Mouse (Mus musculus) CH12.LX (cell line): ENCODE data around the gene Chst11. TPM values are rescaled to one million over a fixed set of nuclear protein-coding genes. Genes with fewer than 3 reads are reported as not detected.

ENCODE experiments used
- DNase-seq: peaks from one replicate; pipeline ENCODE4 v3.0.0-alpha.2; 2013; ENCODE audit errors: extremely low read depth
- H3K27ac ChIP-seq: 2 replicates; pipeline ENCODE4 v1.5.1; 2012; ENCODE audit warnings: low read depth, mild to moderate bottlenecking, control low read depth, moderate library complexity; ENCODE audit not compliant: insufficient read depth
- H3K27me3 ChIP-seq: replicated peaks from 2 replicates; pipeline ENCODE3; 2012; ENCODE audit warnings: inconsistent platforms
- H3K36me3 ChIP-seq, 2 experiments: replicated peaks in 1 of 2; 2 replicates each; pipeline versions ENCODE3 to v1.6.1; 2012; ENCODE audit warnings: inconsistent platforms in 1 of 2, low read length in 1 of 2, mild to moderate bottlenecking in 1 of 2, mixed read lengths in 1 of 2, moderate library complexity in 1 of 2; ENCODE audit not compliant: control insufficient read depth in 1 of 2, insufficient read depth in 1 of 2
- H3K4me1 ChIP-seq, 2 experiments: 2 replicates each; pipeline ENCODE4 v1.6.1; 2012; ENCODE audit warnings: inconsistent platforms in 1 of 2, moderate library complexity in 1 of 2; ENCODE audit not compliant: insufficient read depth in 2 of 2, control insufficient read depth in 1 of 2
- H3K4me2 ChIP-seq: 2 replicates; pipeline ENCODE4 v1.6.1; 2012; ENCODE audit warnings: low read depth, mild to moderate bottlenecking, control low read depth; ENCODE audit not compliant: poor library complexity, insufficient read depth, severe bottlenecking
- H3K4me3 ChIP-seq, 3 experiments: fragments of 150-350 bp in 1 of 3; sonication (generic) in 1 of 3; replicated peaks in 1 of 3; 2 replicates each; pipeline versions ENCODE3 to v1.5.1; 2011 to 2012; ENCODE audit warnings: low read depth in 2 of 3, low read length in 2 of 3, mild to moderate bottlenecking in 2 of 3, moderate library complexity in 2 of 3, control low read depth in 1 of 3, improper control_type of control experiment in 1 of 3, inconsistent platforms in 1 of 3, mixed read lengths in 1 of 3; ENCODE audit not compliant: poor library complexity in 1 of 3
- H3K79me2 ChIP-seq: replicated peaks from 2 replicates; pipeline ENCODE4 v1.6.1; 2012; ENCODE audit warnings: mild to moderate bottlenecking, moderate library complexity; ENCODE audit not compliant: control insufficient read depth, poor library complexity, insufficient read depth, severe bottlenecking; ENCODE audit errors: extremely low read depth
- H3K9ac ChIP-seq: 2 replicates; pipeline ENCODE4 v1.6.1; 2012; ENCODE audit warnings: low read depth, mild to moderate bottlenecking, control low read depth, moderate library complexity; ENCODE audit not compliant: insufficient read depth
- H3K9me3 ChIP-seq: replicated peaks from 2 replicates; pipeline ENCODE3; 2012; ENCODE audit warnings: low read length, inconsistent platforms, mixed read lengths
- BHLHE40 ChIP-seq: IDR thresholded peaks from 2 replicates; pipeline ENCODE4 v1.6.1; 2011; ENCODE audit warnings: mild to moderate bottlenecking, low read depth, low read length, improper control_type of control experiment
- CHD1 ChIP-seq: IDR thresholded peaks from 2 replicates; pipeline ENCODE4 v1.6.1; 2012; ENCODE audit warnings: low read depth, low read length, improper control_type of control experiment, inconsistent platforms
- CHD2 ChIP-seq: IDR thresholded peaks from 2 replicates; pipeline ENCODE4 v1.6.1; 2011; ENCODE audit warnings: low read length, improper control_type of control experiment
- CTCF ChIP-seq, 2 experiments: IDR thresholded peaks in 1 of 2; conservative IDR thresholded peaks in 1 of 2; 2 replicates each; pipeline ENCODE4 v1.5.1; 2011 to 2012; ENCODE audit warnings: low read depth in 2 of 2, low read length in 2 of 2, improper control_type of control experiment in 1 of 2, inconsistent platforms in 1 of 2, mild to moderate bottlenecking in 1 of 2, moderate library complexity in 1 of 2
- ELF1 ChIP-seq: IDR thresholded peaks from 2 replicates; pipeline ENCODE4 v1.6.1; 2014; ENCODE audit warnings: low read depth, mild to moderate bottlenecking, inconsistent platforms, low read length, improper control_type of control experiment
- EP300 ChIP-seq: IDR thresholded peaks from 2 replicates; pipeline ENCODE4 v1.6.1; 2011; ENCODE audit warnings: low read length, improper control_type of control experiment
- ETS1 ChIP-seq: conservative IDR thresholded peaks from 2 replicates; pipeline ENCODE4 v1.6.1; 2012; ENCODE audit warnings: low read depth, mild to moderate bottlenecking, inconsistent platforms, low read length, improper control_type of control experiment, moderate library complexity
- IRF4 ChIP-seq: IDR thresholded peaks from 2 replicates; pipeline ENCODE4 v1.6.1; 2014; ENCODE audit warnings: low read depth, mild to moderate bottlenecking, inconsistent platforms, low read length, improper control_type of control experiment
- JUND ChIP-seq: conservative IDR thresholded peaks from 2 replicates; pipeline ENCODE4 v1.6.1; 2011; ENCODE audit warnings: low read depth, low read length, improper control_type of control experiment
- MAFK ChIP-seq: IDR thresholded peaks from 2 replicates; pipeline ENCODE4 v1.6.1; 2011; ENCODE audit warnings: low read length, improper control_type of control experiment; ENCODE audit not compliant: insufficient replicate concordance
- MAX ChIP-seq: IDR thresholded peaks from 2 replicates; pipeline ENCODE4 v1.6.1; 2011; ENCODE audit warnings: low read length, improper control_type of control experiment
- MAZ ChIP-seq: IDR thresholded peaks from 2 replicates; pipeline ENCODE4 v1.6.1; 2012; ENCODE audit warnings: low read depth, mild to moderate bottlenecking, inconsistent platforms, low read length, improper control_type of control experiment, moderate library complexity
- MEF2A ChIP-seq: IDR thresholded peaks from 2 replicates; pipeline ENCODE4 v1.6.1; 2014; ENCODE audit warnings: low read depth, mild to moderate bottlenecking, inconsistent platforms, low read length, improper control_type of control experiment, borderline replicate concordance
- MXI1 ChIP-seq: IDR thresholded peaks from 2 replicates; pipeline ENCODE4 v1.6.1; 2011; ENCODE audit warnings: mild to moderate bottlenecking, low read depth, low read length, improper control_type of control experiment
- MYC ChIP-seq: IDR thresholded peaks from 2 replicates; pipeline ENCODE4 v1.6.1; 2011; ENCODE audit warnings: low read depth, mild to moderate bottlenecking, improper control_type of control experiment, low read length
- NELFE ChIP-seq: IDR thresholded peaks from 2 replicates; pipeline ENCODE4 v1.6.1; 2011; ENCODE audit warnings: low read depth, low read length, improper control_type of control experiment
- RAD21 ChIP-seq: IDR thresholded peaks from 2 replicates; pipeline ENCODE4 v1.6.1; 2011; ENCODE audit warnings: low read depth, mild to moderate bottlenecking, low read length, improper control_type of control experiment, moderate library complexity
- RCOR1 ChIP-seq: conservative IDR thresholded peaks from 2 replicates; pipeline ENCODE4 v1.6.1; 2012; ENCODE audit warnings: low read depth, mild to moderate bottlenecking, inconsistent platforms, low read length, improper control_type of control experiment
- SMC3 ChIP-seq: IDR thresholded peaks from 2 replicates; pipeline ENCODE4 v1.6.1; 2011; ENCODE audit warnings: low read depth, low read length, improper control_type of control experiment
- TCF12 ChIP-seq: IDR thresholded peaks from 2 replicates; pipeline ENCODE4 v1.6.1; 2014; ENCODE audit warnings: low read depth, mild to moderate bottlenecking, inconsistent platforms, low read length, improper control_type of control experiment
- USF1 ChIP-seq: IDR thresholded peaks from 2 replicates; pipeline ENCODE4 v1.6.1; 2014; ENCODE audit warnings: low read depth, mild to moderate bottlenecking, inconsistent platforms, low read length, improper control_type of control experiment
- USF2 ChIP-seq: conservative IDR thresholded peaks from 2 replicates; pipeline ENCODE4 v1.6.1; 2011; ENCODE audit warnings: low read depth, low read length, improper control_type of control experiment
- ZKSCAN1 ChIP-seq: IDR thresholded peaks from 2 replicates; pipeline ENCODE4 v1.6.1; 2012; ENCODE audit warnings: low read depth, inconsistent platforms, low read length, improper control_type of control experiment, borderline replicate concordance
- dilution Hi-C: fragments of 300-500 bp; cut with MboI; formaldehyde crosslinking; loops from 2 replicates; pipeline ENCODE4 v1.14.3; 2020; ENCODE audit warnings: low sequenced_read_pairs; ENCODE audit not compliant: extremely low pct_unique_long_range_greater_than_20kb, extremely low pct_ligation_motif_present
- in situ Hi-C: fragments of 300-500 bp; cut with MboI; formaldehyde crosslinking; loops from 3 replicates; pipeline ENCODE4 v1.14.3; 2019; ENCODE audit warnings: low sequenced_read_pairs, low pct_ligation_motif_present, low pct_unique_long_range_greater_than_20kb, mixed read lengths
- polyA plus RNA-seq: library from polyadenylated mRNA; unstranded; fragments of >175 nt; gene quantifications from 2 replicates; pipeline ENCODE4 v1.2.1, GENCODE M21; 2012; ENCODE audit warnings: low read depth; ENCODE audit not compliant: insufficient read length
- total RNA-seq, 2 experiments: library from RNA; depleted of rRNA; stranded (reverse); fragments of 300-350 nt in 1 of 2; fragments of >200 nt in 1 of 2; gene quantifications; 2 replicates each; pipeline ENCODE4 v1.2.3; 2012 to 2014

Chst11 gene
- total and polyA plus RNA-seq, 3 experiments: 3.6 to 5.3 (median 4.5) TPM

DNA sequence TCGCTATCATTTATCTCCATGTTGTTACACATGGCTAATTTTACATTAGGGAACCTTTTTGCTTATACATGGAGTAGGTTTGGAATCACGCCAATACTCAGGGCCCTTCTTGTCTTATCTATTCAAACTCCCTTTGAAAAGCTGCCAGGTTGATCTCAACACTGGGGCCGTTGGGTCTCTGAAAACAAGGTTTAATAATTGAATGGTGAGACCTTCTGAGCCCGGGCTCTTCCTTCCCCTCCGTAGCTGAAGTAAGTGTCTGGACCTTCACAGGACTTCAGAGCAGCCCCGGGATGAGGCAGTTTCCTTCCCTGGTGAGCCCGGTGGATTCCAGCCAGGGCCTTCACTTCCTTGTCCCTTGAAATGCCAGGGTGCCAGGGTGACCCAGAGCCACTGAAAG is 5.6 kb downstream of the Chst11 start:
- H3K4me1 ChIP-seq: peaks cover 15 to 49% of the 10 kb centered on the region in 2 experiments
- no peak overlapping the region for H3K9ac ChIP-seq
- no peak for DNase-seq
- in situ Hi-C loops (no loop called here), dilution Hi-C loops (no loop called here)
- peak; percentile 42; the same call in 1 of the 2 replicates for TF ChIP-seq MXI1
- no peak for TF ChIP-seq CHD1
- H3K36me3 ChIP-seq: no peaks in the 10 kb centered on the region
- H3K9me3 ChIP-seq: no peaks in the 10 kb centered on the region
- no peak overlapping the region for H3K27ac ChIP-seq
- H3K4me3 ChIP-seq: no peak overlapping the region
- H3K27me3 ChIP-seq: peaks cover 3% of the 10 kb centered on the region
- no peaks in the 10 kb centered on the region for H3K79me2 ChIP-seq
- no peak overlapping the region for H3K4me2 ChIP-seq

DNA sequence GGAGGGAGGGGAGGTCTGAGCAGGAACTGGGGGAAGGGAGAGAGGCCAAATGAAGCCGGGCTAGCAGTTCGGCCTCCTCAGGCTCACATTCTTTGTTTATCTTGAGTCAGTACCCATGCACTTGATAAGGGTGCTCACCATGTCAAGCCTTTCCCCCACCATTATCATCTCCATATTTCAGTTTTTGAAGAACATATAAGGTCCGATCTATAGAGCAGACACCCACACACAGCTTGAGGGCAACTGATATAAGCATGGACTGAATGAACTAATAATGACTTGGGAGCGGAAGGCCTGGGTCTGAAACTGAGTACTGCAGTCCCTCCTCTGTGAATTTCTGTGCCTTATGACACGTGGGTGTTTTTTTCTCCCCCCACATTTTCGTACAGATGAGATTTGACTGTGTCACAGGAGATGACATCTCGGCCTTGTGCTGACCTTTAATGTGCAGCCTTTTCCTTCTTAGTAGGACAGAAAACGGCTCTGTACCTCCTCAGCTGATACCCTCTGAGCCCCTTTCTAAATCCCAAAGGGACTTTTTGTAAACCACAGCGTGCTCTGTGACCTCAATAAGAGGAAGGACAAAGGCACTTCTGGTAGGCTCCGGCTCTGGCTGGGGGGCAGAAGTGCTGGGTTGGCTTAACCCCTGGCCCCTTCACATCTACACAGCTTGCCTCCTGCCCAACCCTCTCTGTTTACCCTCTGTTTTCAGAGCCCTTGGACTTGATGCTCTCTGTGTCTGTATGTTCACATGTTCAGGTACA is 6.6 kb downstream of the Chst11 start:
- H3K9ac ChIP-seq: no peak overlapping the region

More for the DNA sequence above, 6.6 kb downstream of the Chst11 start:
- Histone ChIP-seq H3K4me3 (no peak overlapping the region), H3K36me3 (no peaks in the 10 kb centered on the region), H3K27me3 (peaks cover 3% of the 10 kb centered on the region), H3K9me3 (no peaks in the 10 kb centered on the region), H3K4me1 (peaks cover 17 to 45% of the 10 kb centered on the region in 2 experiments), H3K4me2 (peak overlapping the region; percentile 27; the same call in 1 of the 2 replicates), H3K79me2 (no peaks in the 10 kb centered on the region)
- peak; percentile 88 for DNase-seq
- in situ Hi-C loops: no loop called here
- dilution Hi-C loops: no loop called here
- TF ChIP-seq JUND (no peak), MEF2A (0 out of 2 replicates have a peak, but pooled peaks have one; percentile 41), CHD1 (no peak), MAX (peak; percentile 71), USF1 (no peak), TCF12 (peak; percentile 64; the same call in 1 of the 2 replicates), USF2 (no peak), RCOR1 (0 out of 2 replicates have a peak, but pooled peaks have one; percentile 30), SMC3 (peak; percentile 19), MXI1 (peak; percentile 50; the same call in 1 of the 2 replicates), ZKSCAN1 (peak; percentile 99), EP300 (peak; percentile 84), BHLHE40 (peak; percentile 83), ELF1 (0 out of 2 replicates have a peak, but pooled peaks have one; percentile 5), CHD2 (peak; percentile 39; the same call in 1 of the 2 replicates), CTCF (conservative IDR thresholded peaks at IDR 0.05 in 1 of 2, IDR thresholded peaks at IDR 0.05 in 1 of 2; ENCODE audit: low read depth in 2 of 2, low read length in 2 of 2) (no peak), MAFK (peak; percentile 71), RAD21 (no peak), NELFE (no peak), MAZ (no peak), ETS1 (peak; percentile 90), IRF4 (no peak; the same call in 1 of the 2 replicates), MYC (peak; percentile 70; the same call in 1 of the 2 replicates)
- TF ChIP-seq, all 38 proteins: peak for 14
- no peak overlapping the region for H3K27ac ChIP-seq
